Mouse (Mus musculus) testis, adult 2 months (tissue): Measurements from ENCODE around the gene Apaf1.

ENCODE experiments used
- CTCF ChIP-seq: fragments of 200-500 bp; IDR thresholded peaks from 2 replicates; pipeline ENCODE4 v1.5.1; 2012; ENCODE audit warnings: low read depth, mild to moderate bottlenecking, inconsistent platforms, low read length, moderate library complexity; ENCODE audit not compliant: control insufficient read depth, insufficient read depth, insufficient replicate concordance
- POLR2A ChIP-seq: fragments of 200-500 bp; IDR thresholded peaks from 2 replicates; pipeline ENCODE4 v1.6.1; 2012; ENCODE audit warnings: low read depth, mild to moderate bottlenecking, inconsistent platforms, low read length, moderate library complexity; ENCODE audit not compliant: control insufficient read depth

DNA sequence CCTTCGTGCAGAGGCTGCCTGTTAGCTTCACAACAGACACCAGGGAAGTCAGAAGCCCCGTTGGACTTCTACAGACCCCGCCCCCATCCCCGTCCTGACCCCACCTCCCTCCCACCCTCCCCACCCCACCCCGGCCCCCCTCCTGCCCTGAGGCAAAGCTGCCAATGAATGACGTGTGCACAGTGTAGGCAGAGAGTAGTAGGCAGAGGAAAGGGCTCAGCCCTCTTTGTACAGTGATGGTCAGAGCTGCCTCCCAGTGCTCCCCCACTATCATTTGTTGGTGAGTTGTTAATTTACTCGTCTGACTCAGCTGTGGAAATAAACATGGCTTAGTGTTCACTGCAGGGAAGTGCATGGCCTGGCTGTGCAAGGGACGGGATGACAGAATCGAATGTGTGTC, 118.1 kb downstream of the Apaf1 start:
- TF ChIP-seq POLR2A (no peak), CTCF (no peak)
